Mouse (Mus musculus) ZHBTc4 (cell line): ENCODE results near the gene Dennd2c.

Experiments
- DNase-seq: peaks from one replicate; pipeline ENCODE4 v3.0.0-alpha.2; 2011; ENCODE audit warnings: low read depth, low spot score

Dennd2c gene

DNA sequence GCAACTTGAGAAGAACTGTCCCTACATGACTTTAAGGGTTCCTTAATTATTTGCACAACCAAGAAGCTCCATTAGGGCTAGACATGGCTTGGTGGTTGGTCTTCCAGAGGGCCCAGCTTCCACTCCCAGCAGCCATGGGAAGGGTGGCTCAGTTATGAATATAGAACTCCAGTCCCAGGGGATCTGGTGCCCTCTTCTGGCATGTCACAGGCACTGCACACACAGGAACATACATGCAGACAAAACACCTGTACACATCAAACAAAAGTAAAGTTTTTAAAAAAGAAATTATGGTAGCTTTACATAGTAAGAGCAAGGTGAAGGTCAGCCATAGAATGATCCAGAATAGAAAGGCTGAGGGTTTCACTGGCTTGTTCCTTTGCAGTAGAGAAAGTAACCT lies 51.4 kb downstream of the Dennd2c start:
- peak; percentile 64 for DNase-seq

DNA sequence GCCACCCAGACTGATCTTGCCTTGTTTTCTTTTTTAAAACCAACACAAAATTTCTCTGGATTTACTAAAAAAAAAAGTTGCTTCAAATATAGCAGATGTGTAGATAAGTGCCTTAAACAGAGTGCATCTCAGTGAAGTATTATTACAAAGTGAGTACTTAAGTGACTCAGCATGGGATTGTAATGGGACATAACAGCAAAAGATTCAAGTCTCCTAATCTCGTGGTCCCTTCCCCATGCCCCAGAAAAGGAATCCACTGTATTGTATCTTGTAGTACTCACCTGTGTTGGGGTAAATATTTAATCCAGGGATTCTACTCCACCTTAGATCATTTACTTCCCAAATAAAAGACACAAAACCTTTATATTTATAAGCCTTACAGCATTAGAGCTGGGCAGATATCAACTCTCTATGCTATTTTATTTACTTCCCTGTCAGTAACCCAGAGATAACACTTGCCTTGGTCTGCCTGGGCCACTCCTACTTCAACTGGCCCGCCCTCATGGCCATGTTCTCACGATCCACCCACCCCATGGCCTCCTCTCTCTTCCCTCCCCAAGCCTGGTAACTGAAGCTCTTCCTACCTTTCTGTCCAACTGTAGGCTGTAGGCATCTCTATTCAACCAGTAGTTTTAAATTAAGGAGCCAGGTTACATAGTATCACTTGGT lies 57.0 kb downstream of the Dennd2c start:
- no peak for DNase-seq

GRCm38 (mm10) chr3:103169771-103170170 lies 67.4 kb downstream of the Dennd2c start:
- DNase-seq = peak; percentile 88

DNA sequence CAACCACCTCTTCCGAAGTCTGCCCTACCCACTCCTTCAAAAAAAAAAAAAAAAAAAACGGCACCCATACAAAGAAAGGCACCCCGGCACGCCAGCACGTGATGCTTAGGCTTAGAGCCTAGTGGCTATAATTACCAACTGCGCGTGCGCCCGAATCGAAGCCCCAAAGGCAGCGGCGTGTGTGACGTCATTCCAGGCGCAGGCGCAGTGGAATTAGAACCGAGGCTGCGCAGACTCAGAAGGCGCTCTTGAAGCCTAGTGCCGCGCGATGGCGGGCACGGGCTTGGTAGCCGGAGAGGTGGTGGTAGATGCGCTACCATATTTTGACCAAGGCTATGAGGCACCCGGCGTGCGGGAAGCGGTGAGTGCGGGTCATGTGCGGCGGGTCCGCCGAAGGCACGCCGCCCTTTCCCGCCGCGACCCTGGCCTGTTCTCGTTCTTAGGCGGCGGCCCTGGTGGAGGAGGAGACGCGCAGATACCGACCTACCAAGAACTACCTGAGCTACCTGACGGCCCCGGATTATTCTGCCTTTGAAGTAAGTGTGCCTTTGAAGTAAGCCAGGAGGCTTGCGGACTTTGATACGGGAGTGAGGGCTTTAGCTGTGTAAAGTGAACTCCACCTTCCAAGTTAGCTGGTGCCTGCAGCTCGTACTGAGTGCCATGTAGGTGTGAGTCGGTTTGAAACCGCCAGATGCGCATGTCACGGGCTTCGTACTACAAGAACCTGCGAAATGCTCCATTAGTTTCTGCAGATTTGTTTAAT lies 69.3 kb downstream of the Dennd2c start, which contains the start of gene Bcas2:
TSS of gene Bcas2 (plus strand) at position 151 of the 763 bp plus-strand sequence.
- peak; percentile 98 for DNase-seq

DNA sequence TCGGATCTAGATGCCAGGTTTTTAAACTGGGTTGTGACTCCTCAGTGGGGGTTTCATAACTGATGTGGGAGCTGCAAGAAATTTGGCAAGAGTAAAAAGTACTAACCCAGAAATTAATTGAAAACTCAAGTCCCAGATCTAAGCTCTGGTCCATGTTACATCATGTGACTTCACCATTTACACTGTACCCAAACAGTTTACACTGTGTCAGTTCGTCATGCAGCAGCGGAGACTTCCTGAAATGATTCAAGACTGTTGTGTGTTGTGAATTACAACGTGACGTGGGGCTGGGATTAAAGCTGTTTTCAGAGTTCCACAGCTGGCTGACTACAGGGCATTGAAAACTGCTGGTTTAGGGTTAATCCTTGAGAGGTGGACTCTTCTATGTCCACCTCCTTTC lies 70.2 kb downstream of the Dennd2c start:
- no peak for DNase-seq

DNA sequence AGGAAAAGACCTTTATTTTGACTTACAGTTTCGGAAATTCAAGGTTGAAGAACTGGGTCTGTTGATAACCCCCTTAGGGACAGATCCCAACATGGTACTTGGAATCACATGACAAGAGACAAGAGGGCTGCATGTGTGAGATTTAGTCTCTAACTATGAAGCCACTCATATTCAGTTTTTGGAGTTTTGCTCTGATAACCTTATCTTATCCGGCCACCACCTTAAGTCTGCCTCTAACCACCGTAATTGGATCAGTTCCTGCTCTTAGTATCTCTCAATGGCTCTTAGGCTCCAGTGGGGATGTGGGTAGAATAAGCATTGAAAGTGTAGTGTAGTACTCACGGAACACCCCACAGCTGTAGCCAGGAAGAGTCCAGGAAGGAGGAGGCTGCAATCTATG lies 74.3 kb downstream of the Dennd2c start:
- DNase-seq = no peak

DNA sequence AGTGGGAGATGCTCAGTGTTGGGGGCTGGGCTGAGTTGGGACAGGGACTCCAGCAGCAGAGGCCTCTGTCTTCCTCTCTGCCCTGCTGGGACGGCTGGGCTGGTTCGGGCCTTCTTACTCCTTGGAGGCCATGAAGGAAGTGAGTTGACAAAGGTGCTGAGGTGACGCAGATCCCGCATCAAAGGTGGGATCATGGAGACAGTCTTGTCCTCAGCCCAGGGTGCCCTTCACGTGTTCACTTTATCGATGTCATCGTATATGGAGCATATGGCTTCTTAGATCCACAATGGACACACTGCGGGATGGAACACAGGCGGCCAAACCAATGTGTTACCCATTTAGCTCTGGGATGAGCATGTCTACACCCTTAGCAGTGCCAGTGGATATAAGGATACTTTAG lies 77.1 kb downstream of the Dennd2c start:
- DNase-seq = no peak

DNA sequence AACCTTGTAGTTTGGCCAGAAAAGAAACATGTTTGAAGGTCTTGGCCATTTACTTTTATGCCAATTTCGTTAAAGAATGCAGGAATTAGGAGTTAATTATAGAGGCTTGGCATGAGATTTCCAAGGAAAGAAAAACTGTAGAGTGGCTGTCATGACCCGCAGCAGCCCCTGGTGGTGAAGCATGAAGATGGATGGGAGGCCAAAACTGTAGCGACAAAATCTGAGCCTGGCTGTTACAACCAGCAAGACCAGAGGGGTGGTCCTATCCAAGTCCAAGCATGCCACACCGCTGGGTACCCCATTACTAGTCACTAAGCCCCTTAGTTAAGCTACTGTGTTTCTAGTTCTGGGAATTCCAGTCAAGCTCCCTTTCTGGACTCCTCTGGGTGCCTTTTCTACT lies 78.8 kb downstream of the Dennd2c start:
- peak; percentile 48 for DNase-seq

- DNase-seq = peak; percentile 59
These were observed 80.4 kb downstream of the Dennd2c start for GRCm38 (mm10) chr3:103182821-103183220.

DNA sequence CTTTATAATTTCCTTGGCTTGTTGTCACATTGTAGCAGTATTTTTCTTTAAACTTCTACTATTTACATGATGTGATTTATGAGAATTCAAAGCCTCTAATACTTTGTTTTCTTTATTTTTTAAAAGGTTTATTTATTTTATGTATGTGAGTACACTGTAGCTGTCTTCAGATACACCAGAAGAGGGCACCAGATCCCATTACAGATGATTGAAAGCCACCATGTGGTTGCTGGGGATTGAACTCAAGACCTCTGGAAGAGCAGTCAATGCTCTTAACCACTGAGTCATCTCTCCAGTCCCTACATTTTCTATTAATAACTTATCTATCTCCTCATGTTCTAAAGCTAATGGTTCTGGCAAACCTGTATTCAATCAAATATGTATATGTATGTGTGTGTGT lies 82.1 kb downstream of the Dennd2c start:
- peak; percentile 40 for DNase-seq

- DNase-seq = peak; percentile 63
These were observed 86.0 kb downstream of the Dennd2c start for GRCm38 (mm10) chr3:103188451-103188850.

DNA sequence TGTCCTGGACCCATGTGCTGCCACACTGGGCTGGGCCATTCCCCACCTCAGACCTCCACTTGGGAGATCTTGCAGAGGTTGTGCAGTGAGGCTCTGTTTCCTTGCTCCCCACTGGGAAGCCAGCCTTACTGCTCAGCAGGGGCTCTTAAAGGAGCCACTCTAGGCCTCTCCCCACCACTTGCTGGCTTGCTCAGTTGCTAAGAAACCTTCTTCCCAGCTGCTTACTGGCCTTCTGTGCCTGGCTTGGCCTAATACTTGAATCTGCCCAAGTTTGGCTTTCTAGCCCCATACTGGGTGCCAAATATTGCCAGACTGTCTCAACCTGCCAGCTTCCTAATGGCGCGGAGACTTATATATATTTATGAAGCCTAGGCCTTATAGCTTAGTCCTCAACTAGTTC lies 86.5 kb downstream of the Dennd2c start:
- DNase-seq = peak; percentile 86

DNA sequence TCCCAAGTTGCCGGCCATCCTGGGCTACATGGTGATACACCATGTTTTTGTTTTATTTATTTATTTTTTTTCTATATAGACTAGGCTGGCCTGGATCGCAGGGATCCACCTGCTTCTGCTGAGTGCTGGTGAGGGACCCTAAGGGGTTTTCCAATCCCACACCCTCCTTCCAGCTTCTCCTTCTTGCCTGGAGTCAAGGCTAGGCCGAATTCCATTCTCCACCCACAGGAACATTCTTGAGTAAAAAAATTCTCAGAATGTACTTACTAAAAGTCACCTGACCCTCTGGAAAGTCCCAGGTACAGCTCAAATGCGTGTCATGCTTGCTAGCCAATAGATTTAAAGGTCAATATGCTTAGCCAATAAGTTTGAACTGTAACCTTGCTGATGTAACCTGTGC lies 89.8 kb downstream of the Dennd2c start:
- peak; percentile 60 for DNase-seq

DNA sequence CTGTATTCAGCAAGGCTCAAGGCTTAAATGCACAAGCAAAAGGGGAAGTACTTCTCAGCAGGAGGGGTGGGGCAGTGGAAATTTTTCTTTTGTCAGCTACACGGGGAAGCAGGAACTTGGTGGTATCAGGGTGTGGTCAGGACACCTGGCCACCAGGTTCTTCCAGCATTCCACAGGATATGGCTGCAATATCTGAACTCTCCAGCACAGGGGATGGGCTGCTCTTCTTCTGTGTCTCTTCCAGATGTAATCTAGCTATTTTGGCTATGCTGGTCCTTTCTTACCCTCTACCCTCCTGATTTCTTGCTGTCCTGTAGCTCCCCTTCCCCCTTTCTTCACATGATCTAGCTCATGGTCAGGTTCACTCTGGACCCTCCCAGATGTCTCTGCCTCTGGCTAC lies 90.8 kb downstream of the Dennd2c start:
- DNase-seq = peak; percentile 62

DNA sequence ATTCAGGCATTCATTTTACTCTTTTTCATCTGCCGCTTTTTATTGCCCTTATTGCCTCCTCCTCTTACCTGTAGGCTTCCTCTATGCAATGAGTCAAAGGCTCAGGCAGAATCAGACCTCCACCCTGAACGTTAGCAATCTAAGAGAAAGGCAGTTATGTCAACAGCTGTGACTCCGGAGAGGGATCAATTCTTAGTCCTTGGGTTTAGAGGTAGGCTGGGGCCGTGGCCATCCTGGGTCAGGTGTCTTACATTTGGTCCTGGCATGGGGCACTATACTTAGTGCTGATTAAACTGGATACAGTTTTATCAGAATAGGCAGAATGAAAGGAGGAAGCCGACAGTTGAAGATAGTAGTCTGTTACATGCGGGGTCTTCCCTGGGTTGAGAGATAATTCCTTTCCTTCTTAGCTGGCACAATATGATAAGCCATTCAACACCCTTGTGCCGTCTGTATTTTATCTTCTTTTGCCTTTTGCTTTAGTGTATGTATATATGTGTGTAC lies 94.0 kb downstream of the Dennd2c start:
- DNase-seq = no peak

DNA sequence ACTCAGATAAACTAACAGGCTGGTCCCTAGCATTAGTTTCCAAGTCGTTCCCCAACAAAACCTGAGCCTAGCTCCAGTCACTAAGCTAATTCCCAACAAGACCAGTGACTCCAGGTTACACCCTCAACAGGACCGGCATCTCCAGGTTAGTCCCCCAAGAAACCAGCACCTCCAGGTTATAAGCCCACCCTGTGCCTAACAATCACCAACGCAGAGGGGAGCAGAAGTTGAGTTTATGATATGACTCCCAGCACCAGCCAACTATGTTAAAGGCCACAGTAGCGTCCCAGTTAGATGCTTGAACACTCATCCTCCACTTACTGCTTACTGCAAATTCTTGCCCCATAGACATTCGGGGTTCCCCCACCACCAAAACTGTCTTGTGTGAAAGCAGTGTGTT lies 97.0 kb downstream of the Dennd2c start:
- no peak for DNase-seq

DNA sequence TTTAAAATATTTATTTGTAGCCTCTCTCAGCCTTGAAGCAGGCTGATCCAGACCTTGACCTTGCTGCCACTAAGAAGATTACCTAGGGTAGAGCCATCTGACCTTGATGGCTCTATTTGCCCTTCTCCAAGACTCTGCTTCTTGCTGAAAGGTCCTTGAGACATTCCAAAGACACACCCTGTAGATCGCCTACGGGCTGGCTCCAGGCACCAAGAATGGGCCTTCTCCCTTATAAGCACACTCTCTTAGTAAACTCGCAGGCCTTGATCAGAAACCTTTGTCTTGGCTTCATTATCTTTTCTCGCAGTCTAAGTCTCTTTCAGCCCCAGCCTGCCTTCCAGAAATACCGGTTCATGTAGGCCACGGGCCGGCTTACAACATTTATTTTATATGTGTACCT lies 98.7 kb downstream of the Dennd2c start:
- DNase-seq = peak; percentile 94

GRCm38 (mm10) chr3:103203554-103203953 lies 101.2 kb downstream of the Dennd2c start:
- peak; percentile 71 for DNase-seq

- peak; percentile 84 for DNase-seq
These were observed 102.0 kb downstream of the Dennd2c start for GRCm38 (mm10) chr3:103204445-103204844.

DNA sequence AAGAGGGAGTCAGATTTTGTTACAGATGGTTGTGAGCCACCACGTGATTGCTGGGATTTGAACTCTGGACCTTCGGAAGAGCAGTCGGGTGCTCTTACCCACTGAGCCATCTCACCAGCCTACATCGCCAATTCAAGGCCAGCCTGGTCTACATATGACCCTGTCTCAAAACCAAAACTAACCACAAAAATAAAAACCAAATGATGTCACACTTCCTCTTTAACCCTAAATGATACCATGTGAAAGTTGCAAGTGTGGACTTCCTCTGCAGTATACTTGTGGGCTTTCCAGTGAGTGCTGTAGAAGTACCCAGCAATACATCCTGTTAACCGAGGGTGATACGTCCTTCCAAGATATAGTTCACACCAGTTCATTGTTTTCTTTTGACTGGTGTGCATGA lies 104.0 kb downstream of the Dennd2c start:
- no peak for DNase-seq

DNA sequence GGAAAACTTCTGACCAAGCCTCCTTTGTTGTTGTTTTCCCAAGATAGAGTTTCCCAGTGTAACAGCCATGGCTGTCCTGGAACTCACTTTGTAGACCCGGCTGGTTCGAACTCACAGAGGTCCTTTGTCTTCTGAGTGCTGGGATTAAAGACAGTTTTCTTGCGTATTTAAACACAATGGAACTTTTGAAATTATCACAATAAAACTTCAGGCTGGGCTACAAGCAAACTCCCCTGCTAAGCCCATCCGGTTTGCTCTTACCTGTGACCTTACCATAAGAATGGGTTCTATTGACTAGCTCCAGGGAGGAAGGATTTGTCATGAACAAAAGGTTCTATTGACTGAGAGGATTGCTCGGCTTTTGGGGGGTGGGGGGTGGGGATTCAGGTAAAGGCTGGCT lies 105.3 kb downstream of the Dennd2c start:
- peak; percentile 98 for DNase-seq

DNA sequence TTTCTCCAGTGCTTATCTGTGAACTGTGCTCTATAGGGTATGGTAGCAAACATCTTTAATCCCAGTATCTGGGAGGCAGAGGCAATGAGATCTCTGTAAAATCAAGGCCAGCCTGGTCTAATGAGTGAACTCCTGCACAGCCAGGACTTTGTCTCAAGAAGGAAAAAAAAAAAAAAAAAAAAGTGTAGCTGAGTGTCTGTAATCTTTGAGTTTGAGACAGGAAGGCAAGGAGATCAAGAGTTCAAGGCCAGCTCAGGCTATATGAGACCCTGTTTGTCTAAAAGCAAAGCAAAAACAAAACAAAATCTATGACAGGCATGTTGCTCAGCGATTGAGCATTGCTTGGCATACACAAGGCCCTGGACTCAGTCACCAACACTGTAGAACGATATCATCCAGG lies 105.8 kb downstream of the Dennd2c start:
- DNase-seq = no peak

DNA sequence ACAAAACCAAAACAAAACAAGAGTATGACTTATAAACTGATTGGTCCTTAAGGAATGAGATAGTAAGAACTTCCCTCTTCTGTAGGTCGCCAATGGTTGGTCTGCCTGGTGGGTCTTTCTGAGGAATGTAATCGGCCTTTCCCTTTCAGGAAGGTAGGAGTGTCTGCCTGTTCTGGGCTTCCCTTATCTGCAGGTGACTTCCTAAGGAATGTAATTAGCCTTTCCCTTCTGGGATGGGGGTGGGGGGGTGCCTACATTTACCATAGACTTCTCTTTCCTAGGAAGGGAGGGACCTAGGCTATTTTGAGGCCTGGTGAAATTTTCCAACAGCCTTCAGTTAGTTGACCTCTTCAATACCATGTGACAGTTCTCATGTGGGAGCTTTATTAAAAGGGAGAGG lies 108.7 kb downstream of the Dennd2c start:
- peak; percentile 35 for DNase-seq
